Mouse (Mus musculus): ENCODE data around the gene Rnf150. TPM values are rescaled to one million over a fixed set of nuclear protein-coding genes. Genes with fewer than 3 reads are reported as not detected.

Rnf150 gene
- polyA plus RNA-seq, 1 experiment from 2014 or later: 1.6 TPM

- 86% methylated on average over 3 of the region's 3 CpGs for WGBS
- no peak for ATAC-seq (ENCODE audit: insufficient number of reproducible peaks, low FRiP score, low TSS enrichment, low read depth)
These were observed 51.4 kb downstream of the Rnf150 start for GRCm38 (mm10) chr8:82914543-82914942.

GRCm38 (mm10) chr8:82916851-82917539 is 53.8 kb downstream of the Rnf150 start:
- Histone ChIP-seq H3K9ac (ENCODE audit: low read length) (no peak overlapping the region), H3K9me3 (ENCODE audit: control insufficient read depth, low read length) (no peaks in the 10 kb centered on the region), H3K4me3 (ENCODE audit: low read depth, low read length) (no peak overlapping the region), H3K4me1 (ENCODE audit: control insufficient read depth, insufficient read depth, low read length) (peaks cover 4% of the 10 kb centered on the region), H3K27ac (replicated peaks; ENCODE audit: low read depth, low read length) (no peak overlapping the region), H3K27me3 (ENCODE audit: control insufficient read depth, insufficient read depth, low read length) (no peaks in the 10 kb centered on the region), H3K36me3 (ENCODE audit: control insufficient read depth, insufficient read depth, low read length) (no peaks in the 10 kb centered on the region), H3K4me2 (ENCODE audit: low read depth, severe bottlenecking) (no peak overlapping the region)
- ATAC-seq (ENCODE audit: insufficient number of reproducible peaks, low FRiP score, low TSS enrichment, low read depth) (no peak), DNase-seq (ENCODE audit: low spot score) (no peak)
- 78% methylated on average over 1 of the region's 1 CpGs for WGBS

More at GRCm38 (mm10) chr8:82914543-82914942, 51.4 kb downstream of the Rnf150 start:
- Histone ChIP-seq H3K4me1 (ENCODE audit: control insufficient read depth, insufficient read depth, low read length) (peaks cover 4% of the 10 kb centered on the region), H3K9me3 (ENCODE audit: control insufficient read depth, low read length) (no peaks in the 10 kb centered on the region), H3K9ac (ENCODE audit: low read length) (no peak overlapping the region), H3K27ac (replicated peaks; ENCODE audit: low read depth, low read length) (no peak overlapping the region), H3K4me2 (ENCODE audit: low read depth, severe bottlenecking) (no peak overlapping the region), H3K27me3 (ENCODE audit: control insufficient read depth, insufficient read depth, low read length) (no peaks in the 10 kb centered on the region), H3K4me3 (ENCODE audit: low read depth, low read length) (no peak overlapping the region), H3K36me3 (ENCODE audit: control insufficient read depth, insufficient read depth, low read length) (no peaks in the 10 kb centered on the region)
- DNase-seq (ENCODE audit: low spot score): no peak

GRCm38 (mm10) chr8:82917540-82918316 is 54.6 kb downstream of the Rnf150 start:
- 83% methylated on average over 5 of the region's 5 CpGs for WGBS
- Histone ChIP-seq H3K9me3 (ENCODE audit: control insufficient read depth, low read length) (no peaks in the 10 kb centered on the region), H3K4me1 (ENCODE audit: control insufficient read depth, insufficient read depth, low read length) (peaks cover 4% of the 10 kb centered on the region), H3K27me3 (ENCODE audit: control insufficient read depth, insufficient read depth, low read length) (no peaks in the 10 kb centered on the region), H3K27ac (replicated peaks; ENCODE audit: low read depth, low read length) (no peak overlapping the region), H3K4me3 (ENCODE audit: low read depth, low read length) (no peak overlapping the region), H3K4me2 (ENCODE audit: low read depth, severe bottlenecking) (no peak overlapping the region), H3K36me3 (ENCODE audit: control insufficient read depth, insufficient read depth, low read length) (no peaks in the 10 kb centered on the region), H3K9ac (ENCODE audit: low read length) (no peak overlapping the region)
- ATAC-seq (ENCODE audit: insufficient number of reproducible peaks, low FRiP score, low TSS enrichment, low read depth): no peak
- DNase-seq (ENCODE audit: low spot score): no peak

- Histone ChIP-seq H3K9ac (ENCODE audit: low read length) (no peak overlapping the region), H3K36me3 (ENCODE audit: control insufficient read depth, insufficient read depth, low read length) (no peaks in the 10 kb centered on the region), H3K4me1 (ENCODE audit: control insufficient read depth, insufficient read depth, low read length) (peaks cover 4% of the 10 kb centered on the region), H3K4me3 (ENCODE audit: low read depth, low read length) (no peak overlapping the region), H3K27ac (replicated peaks; ENCODE audit: low read depth, low read length) (no peak overlapping the region), H3K9me3 (ENCODE audit: control insufficient read depth, low read length) (no peaks in the 10 kb centered on the region), H3K27me3 (ENCODE audit: control insufficient read depth, insufficient read depth, low read length) (no peaks in the 10 kb centered on the region), H3K4me2 (ENCODE audit: low read depth, severe bottlenecking) (no peak overlapping the region)
- 55% methylated on average over 4 of the region's 4 CpGs for WGBS
- no peak for DNase-seq (ENCODE audit: low spot score)
- ATAC-seq (ENCODE audit: insufficient number of reproducible peaks, low FRiP score, low TSS enrichment, low read depth): no peak
These were observed 56.5 kb downstream of the Rnf150 start for GRCm38 (mm10) chr8:82919676-82920075.

GRCm38 (mm10) chr8:82920124-82920523 is 57.0 kb downstream of the Rnf150 start:
- DNase-seq (ENCODE audit: low spot score) (no peak), ATAC-seq (ENCODE audit: insufficient number of reproducible peaks, low FRiP score, low TSS enrichment, low read depth) (no peak)
- no peaks in the 10 kb centered on the region for H3K36me3 ChIP-seq (ENCODE audit: control insufficient read depth, insufficient read depth, low read length)
- no peak overlapping the region for H3K27ac ChIP-seq (replicated peaks; ENCODE audit: low read depth, low read length)
- H3K4me3 ChIP-seq (ENCODE audit: low read depth, low read length): no peak overlapping the region
- H3K9ac ChIP-seq (ENCODE audit: low read length): no peak overlapping the region
- WGBS: 63% methylated on average over 4 of the region's 4 CpGs
- no peak overlapping the region for H3K4me2 ChIP-seq (ENCODE audit: low read depth, severe bottlenecking)
- H3K4me1 ChIP-seq (ENCODE audit: control insufficient read depth, insufficient read depth, low read length): peaks cover 4% of the 10 kb centered on the region
- H3K9me3 ChIP-seq (ENCODE audit: control insufficient read depth, low read length): no peaks in the 10 kb centered on the region
- no peaks in the 10 kb centered on the region for H3K27me3 ChIP-seq (ENCODE audit: control insufficient read depth, insufficient read depth, low read length)

GRCm38 (mm10) chr8:82925286-82925685 is 62.1 kb downstream of the Rnf150 start:
- Histone ChIP-seq H3K4me2 (ENCODE audit: low read depth, severe bottlenecking) (no peak overlapping the region), H3K27me3 (ENCODE audit: control insufficient read depth, insufficient read depth, low read length) (no peaks in the 10 kb centered on the region), H3K9me3 (ENCODE audit: control insufficient read depth, low read length) (no peaks in the 10 kb centered on the region), H3K4me3 (ENCODE audit: low read depth, low read length) (no peak overlapping the region), H3K4me1 (ENCODE audit: control insufficient read depth, insufficient read depth, low read length) (no peaks in the 10 kb centered on the region), H3K9ac (ENCODE audit: low read length) (no peak overlapping the region), H3K36me3 (ENCODE audit: control insufficient read depth, insufficient read depth, low read length) (no peaks in the 10 kb centered on the region), H3K27ac (replicated peaks; ENCODE audit: low read depth, low read length) (no peak overlapping the region)
- DNase-seq (ENCODE audit: low spot score): no peak
- WGBS: 97% methylated on average over 3 of the region's 3 CpGs
- no peak for ATAC-seq (ENCODE audit: insufficient number of reproducible peaks, low FRiP score, low TSS enrichment, low read depth)

GRCm38 (mm10) chr8:82926518-82926917 is 63.4 kb downstream of the Rnf150 start:
- no peak for DNase-seq (ENCODE audit: low spot score)
- no peaks in the 10 kb centered on the region for H3K27me3 ChIP-seq (ENCODE audit: control insufficient read depth, insufficient read depth, low read length)
- no peaks in the 10 kb centered on the region; the same call in 1 of the 2 replicates for H3K4me1 ChIP-seq (ENCODE audit: control insufficient read depth, insufficient read depth, low read length)
- no peak overlapping the region for H3K4me3 ChIP-seq (ENCODE audit: low read depth, low read length)
- no peak overlapping the region for H3K27ac ChIP-seq (replicated peaks; ENCODE audit: low read depth, low read length)
- no peaks in the 10 kb centered on the region for H3K9me3 ChIP-seq (ENCODE audit: control insufficient read depth, low read length)
- no peaks in the 10 kb centered on the region for H3K36me3 ChIP-seq (ENCODE audit: control insufficient read depth, insufficient read depth, low read length)
- H3K9ac ChIP-seq (ENCODE audit: low read length): no peak overlapping the region
- 87% methylated on average over 5 of the region's 5 CpGs for WGBS
- no peak overlapping the region for H3K4me2 ChIP-seq (ENCODE audit: low read depth, severe bottlenecking)
- ATAC-seq (ENCODE audit: insufficient number of reproducible peaks, low FRiP score, low TSS enrichment, low read depth): no peak

- Histone ChIP-seq H3K4me1 (ENCODE audit: control insufficient read depth, insufficient read depth, low read length) (peaks cover 8% of the 10 kb centered on the region; the same call in 1 of the 2 replicates), H3K36me3 (ENCODE audit: control insufficient read depth, insufficient read depth, low read length) (no peaks in the 10 kb centered on the region), H3K9me3 (ENCODE audit: control insufficient read depth, low read length) (no peaks in the 10 kb centered on the region), H3K27ac (replicated peaks; ENCODE audit: low read depth, low read length) (no peak overlapping the region), H3K27me3 (ENCODE audit: control insufficient read depth, insufficient read depth, low read length) (no peaks in the 10 kb centered on the region), H3K9ac (ENCODE audit: low read length) (no peak overlapping the region), H3K4me2 (ENCODE audit: low read depth, severe bottlenecking) (no peak overlapping the region), H3K4me3 (ENCODE audit: low read depth, low read length) (no peak overlapping the region)
- 78% methylated on average over 7 of the region's 7 CpGs for WGBS
- no peak for DNase-seq (ENCODE audit: low spot score)
- ATAC-seq (ENCODE audit: insufficient number of reproducible peaks, low FRiP score, low TSS enrichment, low read depth): no peak
These were observed 68.4 kb downstream of the Rnf150 start for GRCm38 (mm10) chr8:82931554-82931953.

All from limb, embryonic 11.5 days (tissue).